Mouse (Mus musculus) bone marrow, adult 2 months (tissue): ENCODE data around the gene Tdrd1.

Experiments
- CTCF ChIP-seq: fragments of 200-500 bp; IDR thresholded peaks from 2 replicates; pipeline ENCODE4 v1.5.1; 2011; ENCODE audit warnings: low read length, control low read depth; ENCODE audit not compliant: control insufficient read depth, insufficient read depth
- POLR2A ChIP-seq: fragments of 200-500 bp; IDR thresholded peaks from 2 replicates; pipeline ENCODE4 v1.6.1; 2011; ENCODE audit warnings: low read depth, mild to moderate bottlenecking, control low read depth, low read length, borderline replicate concordance; ENCODE audit not compliant: control insufficient read depth

DNA sequence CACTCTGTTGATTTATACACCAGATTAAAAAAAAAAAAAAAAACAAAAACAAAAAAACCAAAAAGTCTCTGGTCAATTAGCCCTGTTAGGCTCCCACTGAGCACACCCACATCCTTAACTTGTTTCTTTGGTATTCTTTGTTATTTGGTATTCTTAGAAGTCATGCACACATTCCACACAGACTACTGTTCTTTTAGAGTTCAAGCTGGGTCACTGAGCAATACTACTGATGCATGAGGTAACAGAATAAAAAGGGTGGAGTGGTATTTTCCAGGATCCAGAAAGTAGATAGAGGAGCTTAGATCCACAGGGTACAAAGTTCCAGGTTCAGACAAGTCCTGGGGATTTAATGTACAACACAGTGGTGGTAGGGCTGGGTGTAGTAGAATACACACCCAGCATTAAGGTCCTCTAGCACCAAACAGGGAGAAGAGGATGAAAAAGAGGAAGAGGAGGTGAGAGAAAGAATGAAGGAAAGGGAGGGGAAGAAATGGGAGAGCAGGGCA lies 15.3 kb upstream of the Tdrd1 start:
- TF ChIP-seq POLR2A (no peak), CTCF (no peak)
